Mouse (Mus musculus): ENCODE data around the gene Rit1.
A peak's percentile ranks its signal among the peaks of the same experiment; 100 is the strongest.
"Not testable (repeated sequence)": the region's sequence is repeated elsewhere in the genome, so short reads cannot be mapped to it uniquely, and the experiment has no call there.

The Rit1 gene

DNA sequence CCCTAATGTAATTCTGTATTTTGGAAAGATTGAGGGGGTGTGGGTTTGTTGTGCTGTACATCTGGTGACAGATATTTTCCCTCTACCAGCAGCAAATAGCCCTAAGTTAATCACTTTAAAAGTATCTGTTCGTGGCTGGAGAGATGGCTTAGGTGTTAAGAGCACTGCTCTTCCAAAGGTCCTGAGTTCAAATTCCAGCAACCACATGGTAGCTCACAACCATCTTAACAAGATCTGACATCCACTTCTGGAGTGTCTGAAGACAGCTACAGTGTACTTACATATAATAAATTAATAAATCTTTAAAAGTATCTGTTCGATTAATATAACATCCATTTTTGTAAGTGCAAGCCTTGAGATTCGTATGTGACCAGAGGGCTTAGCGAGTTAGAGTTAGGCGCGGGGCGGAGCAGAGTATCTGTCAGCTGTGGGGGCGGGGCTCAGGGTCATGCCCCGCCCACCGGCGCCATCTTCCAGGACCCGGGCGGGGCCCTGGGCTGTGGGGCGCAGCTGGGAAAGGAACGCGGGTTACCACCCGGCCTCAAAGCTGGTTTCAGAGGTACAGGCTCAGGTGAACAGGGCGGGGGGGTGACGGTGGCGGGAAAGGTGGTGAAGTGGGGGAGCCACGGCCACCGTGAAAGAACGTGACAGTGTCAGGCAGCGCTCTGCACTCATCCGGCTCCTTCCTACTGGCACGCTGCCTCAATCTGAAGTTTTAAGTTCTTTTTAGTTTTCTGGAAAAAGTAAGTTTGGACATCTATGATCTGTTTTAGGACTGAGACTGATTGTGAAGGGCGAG, at the start of gene Rit1:
Rit1 (plus strand) TSS at position 440 of the 799 bp plus-strand sequence.
- peak; percentile 81 to 89 for DNase-seq (ENCODE audit: low spot score in 2 of 2)

DNA sequence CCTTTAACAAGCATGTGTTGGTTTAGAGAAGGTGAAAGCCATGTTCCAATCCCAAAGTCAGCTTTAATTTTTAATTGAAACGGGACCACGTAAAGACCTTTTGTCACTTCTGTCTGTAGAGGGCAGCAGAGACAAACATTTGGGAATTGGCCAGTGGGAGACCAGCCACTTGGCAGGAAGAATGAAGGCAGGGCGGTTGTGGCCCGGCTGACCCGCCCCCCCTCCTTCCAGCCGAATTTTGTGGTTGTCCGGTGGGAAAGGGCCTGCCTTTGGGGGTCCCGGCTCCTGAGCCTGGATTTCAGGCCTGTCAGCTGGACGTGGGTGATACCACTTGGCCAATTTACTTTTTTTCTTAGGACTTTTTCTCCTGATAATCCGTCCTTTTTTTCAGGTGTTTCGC, 39.2 kb upstream of the Rit1 start:
- peak; percentile 66 to 77 for DNase-seq (ENCODE audit: low spot score in 2 of 2)

DNA sequence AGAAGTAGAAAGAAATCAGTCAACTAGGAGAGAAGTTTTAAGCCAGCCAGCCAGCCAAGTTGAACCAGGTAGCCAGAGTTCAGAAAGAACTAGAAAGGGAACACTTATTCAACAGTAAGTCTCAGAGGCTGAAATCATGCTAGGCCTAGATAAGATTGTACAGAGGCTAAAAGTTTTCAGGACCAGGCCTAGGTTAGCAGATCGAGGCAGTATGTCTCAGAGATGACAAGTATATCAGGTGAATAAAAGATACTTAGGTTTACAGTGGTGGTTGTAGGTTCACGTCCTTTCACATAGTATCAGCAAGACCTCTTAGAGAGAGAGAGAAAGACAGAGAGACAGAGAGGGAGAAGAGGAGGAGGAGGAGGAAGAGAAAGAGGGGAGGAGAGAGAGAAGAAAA, 32.8 kb upstream of the Rit1 start:
- DNase-seq (ENCODE audit: low spot score in 2 of 2), result no peak

DNA sequence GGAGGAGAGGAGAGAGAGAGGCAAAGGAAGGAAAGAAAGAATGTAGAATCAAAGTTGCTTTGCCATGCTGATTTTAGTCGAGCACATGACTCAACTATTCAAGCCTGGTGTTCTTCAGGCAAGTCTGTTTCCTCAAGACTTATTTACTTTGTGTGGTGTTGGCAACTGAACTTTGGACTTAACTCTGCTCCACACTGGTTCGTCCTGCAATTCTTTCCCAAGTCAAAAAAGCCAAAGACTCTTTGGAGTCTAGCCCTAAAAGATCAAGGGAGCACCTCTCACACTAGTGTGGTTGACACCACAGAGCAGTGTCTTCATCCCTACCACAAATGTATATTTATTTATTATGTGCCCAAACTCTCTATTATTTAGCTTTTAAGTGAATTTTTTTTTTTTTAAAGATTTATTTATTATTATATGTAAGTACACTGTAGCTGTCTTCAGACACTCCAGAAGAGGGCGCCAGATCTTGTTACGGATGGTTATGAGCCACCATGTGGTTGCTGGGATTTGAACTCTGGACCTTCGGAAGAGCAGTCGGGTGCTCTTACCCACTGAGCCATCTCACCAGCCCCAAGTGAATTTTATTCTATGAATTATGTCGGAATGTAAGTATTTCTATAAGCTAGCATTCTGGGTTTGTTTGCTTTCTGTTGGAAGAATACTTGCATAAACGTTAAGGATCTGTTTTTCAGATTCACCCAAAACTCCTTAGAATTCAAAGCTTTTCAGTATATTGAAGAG, 32.2 kb upstream of the Rit1 start:
- DNase-seq (ENCODE audit: low spot score in 2 of 2), result no peak

DNA sequence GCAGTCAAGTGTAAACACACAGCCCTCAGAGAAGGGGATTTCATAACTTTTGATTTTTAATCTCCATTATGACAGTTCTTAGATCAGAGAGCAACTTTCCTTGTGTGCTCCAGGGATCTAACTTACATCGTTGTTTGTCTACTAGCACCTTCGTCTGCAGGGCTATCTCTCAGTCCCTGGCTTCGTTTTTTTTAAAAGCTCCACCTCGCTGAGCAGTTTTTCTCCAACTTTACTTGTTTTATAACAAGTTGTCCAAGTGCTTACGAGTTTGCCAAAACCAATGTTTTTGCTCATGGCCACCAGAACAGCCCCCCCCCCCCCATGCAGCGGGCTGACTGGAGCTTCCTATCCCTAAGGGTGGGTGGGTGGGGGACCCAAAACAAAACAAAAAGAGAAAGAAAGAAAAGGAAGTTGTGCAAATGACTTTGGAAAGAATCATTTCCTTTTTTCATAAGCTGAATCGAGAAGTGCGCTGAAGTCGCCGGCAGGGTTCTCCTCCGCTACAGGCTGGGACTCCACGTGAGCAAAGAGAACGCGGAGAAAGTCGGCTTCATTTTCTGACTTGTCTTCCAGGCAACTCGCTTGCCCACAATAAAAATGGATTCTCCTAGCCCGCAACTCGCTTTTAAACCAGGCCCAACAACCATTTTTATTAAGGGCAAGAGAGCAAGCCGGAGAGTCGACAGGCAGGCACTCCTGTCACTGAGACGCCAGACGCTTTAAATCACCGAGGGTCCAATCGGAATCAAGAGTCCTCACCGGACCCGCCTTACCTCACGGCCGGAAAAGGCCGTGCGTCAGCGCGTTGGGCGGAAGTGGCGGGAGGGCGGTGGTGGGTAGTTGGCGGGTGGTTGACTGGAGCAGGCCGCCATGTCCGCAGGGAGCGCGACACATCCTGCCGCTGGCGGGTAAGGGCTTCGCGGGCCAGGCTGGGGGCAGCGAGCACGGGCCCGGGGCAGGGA, 31.4 kb upstream of the Rit1 start, which contains the start of gene Khdc4:
Khdc4 (plus strand) TSS at position 824 of the 962 bp plus-strand sequence.
- DNase-seq (ENCODE audit: low spot score in 2 of 2), result peak; percentile 99

DNA sequence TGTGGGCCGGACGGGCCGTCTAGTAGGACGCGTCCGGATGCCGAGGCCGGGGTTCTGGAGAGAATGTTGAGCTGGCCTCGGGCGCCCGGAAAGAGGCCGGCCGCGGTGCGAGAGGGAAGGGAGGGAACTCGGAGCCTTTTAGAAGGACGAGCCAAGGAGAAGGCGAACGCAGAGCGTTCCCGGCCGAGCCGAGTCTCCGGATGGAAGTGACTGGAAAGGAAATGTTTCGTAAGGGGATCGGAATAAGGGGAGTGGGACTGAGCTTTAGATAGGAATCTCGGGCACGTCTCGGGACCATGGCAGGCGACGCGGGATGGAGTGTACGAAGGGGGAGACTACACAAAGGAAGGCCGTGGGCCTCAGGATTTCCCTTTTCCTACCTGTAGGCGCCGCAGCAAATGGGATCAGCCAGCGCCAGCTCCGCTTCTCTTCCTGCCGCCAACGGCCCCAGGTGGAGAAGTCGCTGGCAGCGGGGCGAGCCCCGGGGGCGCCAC, 30.6 kb upstream of the Rit1 start:
- DNase-seq (ENCODE audit: low spot score in 2 of 2), result no peak

DNA sequence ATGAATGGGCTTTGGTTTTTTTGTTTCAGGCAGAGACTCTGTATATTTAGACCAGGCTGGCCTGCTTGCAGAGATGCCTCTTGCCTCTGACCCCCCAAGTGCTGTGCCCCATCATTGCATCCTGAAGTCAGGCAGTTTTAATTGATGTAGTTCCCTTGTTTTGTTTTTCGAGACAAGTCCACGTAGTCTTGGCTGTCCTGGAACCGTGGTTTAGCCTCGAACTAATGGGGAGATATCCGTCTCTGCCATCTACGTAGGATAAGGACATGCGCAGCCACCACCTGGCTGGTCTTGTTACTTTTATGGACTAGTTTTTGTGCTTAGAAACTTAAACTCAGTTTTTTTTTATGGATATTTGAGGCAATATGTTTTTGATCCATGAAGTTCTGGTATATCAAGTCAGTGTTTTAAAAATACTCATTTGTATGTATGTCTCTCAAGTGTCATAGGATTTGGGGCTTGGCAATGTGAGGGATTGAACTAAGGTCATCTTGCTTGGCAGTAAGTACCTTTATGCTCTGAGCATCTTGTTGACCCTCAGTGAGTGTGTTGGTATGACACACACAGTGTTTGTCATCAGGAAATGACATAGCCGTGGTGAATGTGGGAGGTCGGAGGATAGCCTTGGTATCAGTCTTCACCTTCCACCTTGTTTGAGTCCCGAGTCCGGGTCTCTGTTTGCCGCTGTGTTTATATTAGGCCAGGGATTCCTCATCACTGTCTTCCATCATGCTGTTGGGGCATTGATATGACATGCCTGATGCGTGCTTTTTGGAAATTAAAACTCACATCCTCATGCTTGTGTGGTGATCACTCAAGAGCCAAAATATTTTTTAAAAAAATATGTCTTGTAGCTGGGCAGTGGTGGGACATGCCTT, 29.7 kb upstream of the Rit1 start:
- DNase-seq (ENCODE audit: low spot score in 2 of 2), result no peak

DNA sequence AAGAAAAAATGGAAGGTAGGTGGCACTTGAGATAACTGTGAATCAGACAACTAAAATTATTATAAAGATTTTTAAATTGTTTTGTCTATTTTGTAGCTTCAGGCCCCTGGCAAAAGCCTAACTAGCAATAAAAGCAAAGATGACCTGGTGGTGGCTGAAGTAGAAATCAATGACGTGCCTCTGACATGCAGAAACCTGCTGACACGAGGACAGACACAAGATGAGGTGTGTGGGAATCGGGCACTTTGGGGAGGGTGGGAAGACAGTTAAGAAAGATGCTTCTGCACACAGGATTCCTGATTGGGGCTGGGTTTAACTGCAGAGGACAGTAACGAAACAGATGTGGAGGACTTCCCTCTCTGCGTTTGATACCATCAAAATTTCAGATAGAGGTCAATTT, 27.6 kb upstream of the Rit1 start:
- DNase-seq (ENCODE audit: low spot score in 2 of 2), result no peak

DNA sequence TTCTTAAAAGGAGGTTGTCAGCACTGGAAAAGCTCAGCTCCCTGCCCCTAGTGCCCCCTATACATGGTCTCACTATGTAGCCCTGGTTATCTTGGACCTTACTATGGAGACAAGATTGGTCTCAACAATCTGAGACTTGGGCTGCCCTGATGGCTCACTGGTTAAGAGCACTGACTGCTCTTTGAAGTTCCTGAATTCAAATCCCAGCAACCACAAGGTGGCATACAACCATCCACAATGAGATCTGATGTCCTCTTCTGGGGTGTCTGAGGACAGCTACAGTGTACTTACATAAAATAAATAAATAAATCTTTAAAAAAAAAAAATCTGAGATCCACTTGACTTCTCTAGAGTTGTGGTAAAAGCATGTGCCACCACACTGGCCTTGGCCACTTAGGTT, 21.1 kb upstream of the Rit1 start:
- DNase-seq (ENCODE audit: low spot score in 2 of 2), result no peak

DNA sequence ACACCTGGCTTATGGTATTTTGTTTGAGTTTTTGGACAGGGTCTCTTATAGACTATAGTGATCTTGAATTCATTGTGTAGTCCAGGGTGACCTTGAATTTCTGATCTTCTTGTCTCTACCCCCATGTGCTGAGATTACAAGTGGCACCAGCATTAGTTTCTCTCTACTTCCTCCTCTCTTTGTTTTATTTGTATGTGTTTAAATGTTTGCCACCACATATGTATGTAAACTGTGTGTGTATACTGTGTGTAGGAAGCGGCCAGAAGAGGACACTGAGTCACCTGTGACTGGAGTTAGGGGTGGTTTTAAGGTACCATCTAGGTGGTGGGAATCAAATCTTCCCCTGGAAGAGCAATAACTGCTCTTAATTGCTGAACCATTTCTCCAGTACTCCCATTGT, 18.6 kb upstream of the Rit1 start:
- no peak for DNase-seq (ENCODE audit: low spot score in 2 of 2)

DNA sequence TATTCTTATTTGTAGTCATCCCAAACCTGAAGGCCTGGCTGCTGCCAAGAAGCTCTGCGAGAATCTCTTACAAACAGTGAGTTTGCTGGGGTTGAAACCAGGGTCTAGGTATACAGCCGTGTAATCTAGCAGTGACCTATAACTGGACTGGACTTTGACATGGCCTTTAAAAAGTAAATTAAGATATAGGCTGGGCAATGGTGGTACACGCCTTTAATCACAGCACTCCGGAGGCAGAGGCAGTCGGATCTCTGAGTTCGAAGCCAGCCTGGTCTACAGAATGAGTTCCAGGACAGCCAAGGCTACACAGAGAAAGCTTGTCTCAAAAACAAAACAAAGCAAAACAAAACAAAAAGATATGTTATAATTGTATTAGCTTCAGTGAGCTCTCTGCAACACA, 17.8 kb upstream of the Rit1 start:
- DNase-seq (ENCODE audit: low spot score in 2 of 2), result no peak

DNA sequence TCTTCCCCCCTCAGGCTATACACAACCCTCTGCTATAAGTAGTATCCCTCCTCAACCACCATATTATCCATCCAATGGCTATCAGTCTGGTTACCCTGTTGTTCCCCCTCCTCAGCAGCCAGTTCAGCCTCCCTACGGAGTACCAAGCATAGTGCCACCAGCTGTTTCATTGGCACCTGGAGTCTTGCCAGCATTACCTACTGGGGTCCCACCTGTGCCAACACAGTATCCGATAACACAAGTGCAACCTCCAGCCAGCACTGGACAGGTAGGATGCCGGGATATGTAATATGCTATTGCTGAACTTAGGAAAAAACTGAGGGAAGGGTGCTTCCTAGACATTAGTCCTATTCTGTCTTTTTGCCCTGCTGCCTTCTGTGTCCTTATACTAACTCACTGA, 16.4 kb upstream of the Rit1 start:
- DNase-seq (ENCODE audit: low spot score in 2 of 2), result no peak

DNA sequence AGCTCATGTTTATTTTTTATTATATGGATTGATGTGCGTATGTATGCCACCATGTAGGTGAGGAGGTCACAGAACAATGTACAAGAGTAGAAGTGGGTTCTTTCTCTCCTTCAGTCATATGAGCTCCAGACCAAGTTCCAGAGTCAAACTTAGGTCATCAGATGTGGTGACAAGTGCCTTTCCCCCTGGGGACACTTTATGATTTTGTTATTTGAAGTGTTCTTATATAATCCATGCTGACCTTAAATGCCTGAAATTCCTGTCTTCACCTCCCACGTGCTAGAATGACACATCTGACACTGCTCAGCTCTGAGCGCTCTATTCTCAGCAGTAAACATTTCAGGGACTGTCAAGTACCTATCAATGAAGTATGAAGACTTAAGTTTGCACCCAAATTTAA, 15.4 kb upstream of the Rit1 start:
- DNase-seq (ENCODE audit: low spot score in 2 of 2), result peak in 1 of 2 experiments; percentile 37

DNA sequence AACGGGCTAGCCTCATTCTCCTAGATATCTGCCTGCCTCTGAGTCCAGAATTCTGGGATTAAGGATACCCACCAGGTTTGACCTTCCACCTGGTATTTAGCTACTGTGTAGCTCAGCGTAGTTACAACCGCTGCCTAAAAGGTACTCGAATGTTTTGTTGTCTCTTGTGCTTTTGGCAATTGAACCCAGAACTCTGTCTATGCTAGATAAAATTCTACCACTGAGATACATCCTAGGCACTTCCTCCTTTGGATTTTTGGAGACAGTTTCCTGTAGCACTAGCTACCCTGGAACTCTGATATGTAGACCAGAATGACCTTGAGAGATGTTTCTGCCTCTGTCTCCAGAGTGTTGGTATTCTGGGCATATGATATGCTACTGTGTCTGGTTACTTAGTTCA, 2.9 kb upstream of the Rit1 start:
- DNase-seq (ENCODE audit: low spot score in 2 of 2), result no peak

DNA sequence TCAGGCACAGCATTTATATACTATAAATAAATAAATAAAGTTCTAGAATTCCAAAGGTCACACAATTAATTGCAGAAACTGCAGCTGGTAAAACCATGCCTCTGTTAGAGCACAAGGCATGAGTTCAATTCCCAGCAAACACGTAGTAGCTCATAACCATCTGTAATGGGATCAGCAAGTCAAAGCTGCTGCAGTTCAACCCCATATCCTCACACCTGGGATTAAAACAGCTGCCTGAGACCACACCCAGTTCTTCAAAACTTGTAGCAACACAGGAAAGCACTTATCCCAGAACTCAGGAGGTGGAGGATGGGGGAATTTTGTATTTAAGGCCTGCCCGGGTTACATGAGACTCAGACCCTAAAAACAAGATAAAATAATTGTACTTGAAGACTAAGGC, 1.9 kb upstream of the Rit1 start:
- no peak for DNase-seq (ENCODE audit: low spot score in 2 of 2)

DNA sequence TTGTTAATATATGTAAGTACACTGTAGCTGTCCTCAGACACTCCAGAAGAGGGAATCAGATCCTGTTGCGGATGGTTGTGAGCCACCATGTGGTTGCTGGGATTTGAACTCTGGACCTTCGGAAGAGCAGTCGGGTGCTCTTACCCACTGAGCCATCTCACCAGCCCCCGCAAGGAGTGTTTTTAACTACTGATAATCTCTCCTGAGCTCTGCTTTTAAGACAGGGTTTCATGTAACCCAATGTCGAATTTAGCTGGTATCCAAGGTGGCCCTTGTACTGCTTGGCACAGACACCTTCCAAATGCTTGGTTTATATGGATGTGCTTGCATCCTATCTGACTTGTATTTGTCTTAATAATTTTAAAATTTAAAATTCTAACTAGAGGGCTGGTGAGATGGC, 922 bp upstream of the Rit1 start:
- DNase-seq (ENCODE audit: low spot score in 2 of 2), result not testable (repeated sequence)

DNA sequence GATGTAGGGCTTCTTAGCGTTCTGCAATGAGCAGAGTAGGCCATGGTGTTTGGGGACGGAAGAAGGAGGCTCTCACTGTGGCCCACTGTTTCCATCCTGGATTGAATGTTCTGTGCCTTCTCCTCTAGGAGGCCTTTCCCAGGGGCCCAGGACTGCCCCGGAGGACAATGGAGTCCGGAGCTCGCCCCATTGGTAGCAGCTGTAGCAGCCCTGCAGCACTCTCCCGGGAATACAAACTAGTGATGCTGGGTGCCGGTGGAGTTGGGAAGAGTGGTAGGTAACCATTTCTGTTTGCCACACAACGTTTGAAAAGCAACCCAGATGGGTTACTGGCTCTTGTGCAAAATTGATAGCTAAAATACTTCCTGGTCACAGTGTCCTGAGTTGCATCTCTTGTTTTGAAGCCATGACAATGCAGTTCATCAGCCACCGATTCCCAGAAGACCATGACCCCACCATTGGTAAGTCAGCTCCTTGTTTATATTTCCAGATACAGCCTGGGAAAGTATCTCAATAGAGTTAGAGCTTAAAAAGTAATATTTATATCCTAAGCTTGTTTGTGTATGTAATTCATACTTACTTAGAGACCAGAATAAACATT, 660 bp downstream of the Rit1 start:
- peak in 1 of 2 experiments; percentile 41 for DNase-seq (ENCODE audit: low spot score in 2 of 2)

DNA sequence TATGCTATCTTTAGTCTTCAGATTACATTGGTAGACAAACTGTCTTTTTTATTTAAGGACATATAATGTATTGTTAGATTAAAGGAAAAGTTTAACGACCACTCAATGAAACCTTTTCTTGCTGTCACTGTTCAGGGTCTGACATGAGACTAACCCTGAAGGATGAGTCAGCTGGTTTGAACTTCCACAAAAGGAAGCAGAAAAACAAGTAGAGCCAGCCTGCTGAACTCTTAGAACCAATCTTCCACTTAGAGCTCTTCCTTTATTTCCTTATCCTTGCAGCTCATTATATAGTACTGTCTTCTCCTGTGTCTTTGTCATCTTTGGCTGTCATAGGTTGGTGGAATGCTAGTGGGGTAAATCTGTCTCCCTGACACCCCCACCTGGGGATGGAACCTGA, 1.2 kb downstream of the Rit1 start:
- DNase-seq (ENCODE audit: low spot score in 2 of 2), result no peak

DNA sequence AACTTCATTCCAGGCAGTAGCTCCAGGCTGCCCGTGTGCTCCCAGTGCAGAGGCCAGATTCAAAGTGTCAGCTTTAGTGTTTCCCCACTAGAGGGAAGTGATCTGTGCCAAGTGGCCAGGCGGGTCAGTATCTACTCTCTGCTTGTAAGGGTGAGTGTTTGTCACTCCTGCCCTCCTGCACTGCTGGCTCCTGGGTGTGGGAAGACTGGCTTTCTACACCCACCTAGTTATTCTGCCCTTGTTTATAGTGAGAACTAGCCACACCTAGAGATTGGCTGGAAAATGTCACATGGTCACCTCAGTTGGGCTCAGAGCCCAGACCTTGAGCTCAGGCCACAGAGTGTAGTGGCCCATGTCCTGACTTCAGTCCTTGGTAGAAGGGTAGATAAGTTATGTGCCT, 2.5 kb downstream of the Rit1 start:
- DNase-seq (ENCODE audit: low spot score in 2 of 2), result peak; percentile 85 to 88

DNA sequence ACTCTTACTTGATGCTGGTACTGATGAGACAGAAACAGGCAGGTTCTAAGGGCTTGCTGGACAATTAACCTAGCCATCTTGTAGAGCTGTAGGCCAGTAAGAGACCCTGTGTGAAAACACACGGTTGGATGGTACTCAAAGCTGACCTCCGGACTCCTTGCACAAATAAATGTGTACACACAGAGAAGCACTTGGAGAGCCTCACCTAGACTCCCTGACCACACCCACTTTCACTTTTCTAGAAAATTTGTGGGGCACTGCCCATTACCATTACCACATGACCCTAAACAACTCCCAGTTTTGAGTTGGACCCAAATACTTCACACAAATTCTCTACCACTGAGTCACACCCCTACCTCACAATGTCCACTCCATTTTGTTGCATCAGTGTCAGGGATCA, 19.9 kb downstream of the Rit1 start:
- no peak for DNase-seq (ENCODE audit: low spot score in 2 of 2)

Data from heart, adult 9 months (tissue).